Mouse (Mus musculus) cortical plate, adult 2 months (tissue): ENCODE data around the gene Dph5.

ENCODE experiments used
- CTCF ChIP-seq: fragments of 200-500 bp; IDR thresholded peaks from 2 replicates; pipeline ENCODE4 v1.5.1; 2011; ENCODE audit warnings: mild to moderate bottlenecking, control low read depth, low read length; ENCODE audit not compliant: insufficient read depth; ENCODE audit errors: extremely low read depth
- POLR2A ChIP-seq: fragments of 200-500 bp; IDR thresholded peaks from 2 replicates; pipeline ENCODE4 v1.6.1; 2011; ENCODE audit warnings: mild to moderate bottlenecking, low read length, control low read depth; ENCODE audit not compliant: insufficient read depth; ENCODE audit errors: extremely low read depth

- TF ChIP-seq CTCF: no peak
- TF ChIP-seq POLR2A: no peak
These were observed 38.9 kb downstream of the Dph5 start for GRCm38 (mm10) chr3:115926531-115926930.
